In the genomic region with DNA sequence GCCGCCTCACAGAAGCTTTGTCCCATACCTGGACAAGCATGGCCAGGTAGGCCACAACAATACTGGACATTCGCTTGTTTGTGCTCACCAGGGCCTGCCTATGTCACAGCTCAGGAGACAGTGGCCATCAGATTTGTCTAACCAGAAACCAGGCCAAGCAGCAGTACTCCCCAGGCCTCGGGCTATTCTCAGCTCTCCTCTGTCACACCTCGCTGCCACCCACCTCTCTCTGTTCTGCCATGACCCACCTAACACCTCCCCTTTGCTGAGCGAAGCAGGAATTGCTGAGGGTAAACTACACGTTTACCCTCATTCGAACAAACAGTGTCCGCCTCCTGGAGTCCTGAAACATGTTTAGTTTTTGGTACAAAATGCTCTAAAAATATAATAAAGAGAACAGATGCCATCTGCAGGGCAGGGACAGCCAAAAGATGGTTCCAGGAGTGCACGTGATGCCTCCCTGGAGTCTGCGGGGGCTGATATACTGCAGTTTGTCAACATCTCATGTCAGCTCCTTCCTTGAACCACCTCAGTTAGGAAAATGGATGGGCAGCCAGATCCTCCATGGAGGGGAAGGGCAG, we compare ENCODE assay signal across 13 mouse cellular contexts.
A peak's percentile ranks its signal among the peaks of the same experiment; 100 is the strongest.
DNase-seq lines count a peak whose midpoint lies in the region.
"Had no signal": no experiment of that assay in that cellular context is flagged by ENCODE, and none has a peak within 500 bp of the region (broad histone marks: within the 10 kb centered on the region; RNA-seq: fewer than 3 reads in every experiment).

No protein-coding gene starts in this region.

- H3K27me3 ChIP-seq in heart, embryonic 10.5 days (ENCODE audit: insufficient read depth, poor library complexity, severe bottlenecking) = no peaks in the 10 kb centered on the region; the same call in 1 of the 2 replicates
- H3K27me3 ChIP-seq: embryonic facial prominence, embryonic 13.5 days; heart, embryonic 15.5 days had no signal

- H3K4me1 ChIP-seq in heart, embryonic 10.5 days = peaks cover 42% of the 10 kb centered on the region
- H3K4me1 ChIP-seq: limb, embryonic 12.5 days had no signal

- DNase-seq in heart, embryonic 10.5 days (ENCODE audit: low spot score) = no peak
- no peak for DNase-seq in heart, adult 8-10 months (ENCODE audit: low spot score)
- DNase-seq in cerebellum, adult 11-12 months = peak; percentile 74
- DNase-seq in frontal cortex, adult 2 months (ENCODE audit: extremely low spot score in 1 of 2, low spot score in 1 of 2) = peak; percentile 79 to 80
- peak; percentile 60 to 94 for DNase-seq in left cerebral cortex, postnatal 25 days (ENCODE audit: low spot score in 2 of 2)
- no peak for DNase-seq in gastrocnemius, adult 18-20 months (ENCODE audit: low spot score)
- DNase-seq in heart, adult 11 months = no peak
- DNase-seq in testis, postnatal 10 days (ENCODE audit: low spot score) = no peak
- DNase-seq: B cell, adult 2 months; lung, adult 2 months had no signal

- peak overlapping the region; percentile 32; the same call in 1 of the 2 replicates for H3K27ac ChIP-seq in heart, embryonic 10.5 days
- H3K27ac ChIP-seq: embryonic facial prominence, embryonic 13.5 days; heart, embryonic 15.5 days; limb, embryonic 12.5 days had no signal

- H3K9me3 ChIP-seq in heart, embryonic 10.5 days = no peaks in the 10 kb centered on the region
- H3K9me3 ChIP-seq: embryonic facial prominence, embryonic 13.5 days; heart, embryonic 15.5 days; limb, embryonic 12.5 days had no signal

- intact Hi-C loops in left cerebral cortex, postnatal 25 days (cut with DNase I) = loop anchor here (5.0 to 10.0 kb wide), 5 partner anchors 72 to 730 kb away; partner anchors contain the start of gene Gatb

- no peak overlapping the region for H3K4me3 ChIP-seq in heart, embryonic 10.5 days
- H3K4me3 ChIP-seq: embryonic facial prominence, embryonic 13.5 days; heart, embryonic 15.5 days; limb, embryonic 12.5 days had no signal

- no peaks in the 10 kb centered on the region for H3K36me3 ChIP-seq in heart, embryonic 10.5 days
- H3K36me3 ChIP-seq: embryonic facial prominence, embryonic 13.5 days; heart, embryonic 15.5 days; limb, embryonic 12.5 days had no signal

- 74% methylated on average over 10 of the region's 10 CpGs for WGBS in heart, embryonic 10.5 days

Comparison
In these comparisons a context has a peak if more than half of its experiments do, and no peak if none do; other contexts are left out.
1. DNase-seq: peak in cerebellum, adult 11-12 months (single experiment), frontal cortex, adult 2 months (2 of 2) and left cerebral cortex, postnatal 25 days (2 of 2); none in heart, embryonic 10.5 days (single experiment), heart, adult 8-10 months (single experiment), gastrocnemius, adult 18-20 months (single experiment), heart, adult 11 months (single experiment) and testis, postnatal 10 days (single experiment).